Mouse (Mus musculus): Measurements from ENCODE around the gene Gstm5.

GRCm38 (mm10) chr3:107846175-107846574, 49.4 kb upstream of the Gstm5 start:
- TF ChIP-seq POLR2A (IDR thresholded peaks at IDR 0.05; ENCODE audit: borderline replicate concordance, low read depth, low read length) (no peak), CTCF (IDR thresholded peaks at IDR 0.05; ENCODE audit: low read depth, low read length) (no peak)
